Mouse (Mus musculus): ENCODE data around the gene Klhl42. TPM values are rescaled to one million over a fixed set of nuclear protein-coding genes. Genes with fewer than 3 reads are reported as not detected.

The Klhl42 gene
- polyA plus RNA-seq, 1 experiment from 2014 or later, result 8.4 TPM

GRCm38 (mm10) chr6:147092136-147092535 is 957 bp downstream of the Klhl42 start:
- ATAC-seq (ENCODE audit: low FRiP score, low read depth), result peak; percentile 3; the same call in 1 of the 2 replicates
- H3K4me3 ChIP-seq, result peak overlapping the region; percentile 74
- no peaks in the 10 kb centered on the region for H3K9me3 ChIP-seq
- WGBS, result 2% methylated on average over 15 of the region's 15 CpGs
- H3K4me1 ChIP-seq, result peaks cover 15% of the 10 kb centered on the region; the same call in 1 of the 2 replicates
- peak overlapping the region; percentile 81 for H3K4me2 ChIP-seq (replicated peaks)
- H3K27ac ChIP-seq, result peak overlapping the region; percentile 66; the same call in 1 of the 2 replicates
- peak overlapping the region; percentile 83 for H3K9ac ChIP-seq
- H3K27me3 ChIP-seq (replicated peaks), result no peaks in the 10 kb centered on the region
- H3K36me3 ChIP-seq, result peaks cover 5% of the 10 kb centered on the region; the same call in 1 of the 2 replicates

- Histone ChIP-seq H3K27ac (no peak overlapping the region), H3K4me3 (no peak overlapping the region), H3K27me3 (replicated peaks) (no peaks in the 10 kb centered on the region), H3K4me1 (peaks cover 14% of the 10 kb centered on the region; the same call in 1 of the 2 replicates), H3K9ac (no peak overlapping the region), H3K4me2 (replicated peaks) (no peak overlapping the region), H3K36me3 (peaks cover 5% of the 10 kb centered on the region; the same call in 1 of the 2 replicates), H3K9me3 (no peaks in the 10 kb centered on the region)
- 81% methylated on average over 7 of the region's 7 CpGs for WGBS
- no peak for ATAC-seq (ENCODE audit: low FRiP score, low read depth)
Measured at GRCm38 (mm10) chr6:147094771-147095170, 3.6 kb downstream of the Klhl42 start.

DNA sequence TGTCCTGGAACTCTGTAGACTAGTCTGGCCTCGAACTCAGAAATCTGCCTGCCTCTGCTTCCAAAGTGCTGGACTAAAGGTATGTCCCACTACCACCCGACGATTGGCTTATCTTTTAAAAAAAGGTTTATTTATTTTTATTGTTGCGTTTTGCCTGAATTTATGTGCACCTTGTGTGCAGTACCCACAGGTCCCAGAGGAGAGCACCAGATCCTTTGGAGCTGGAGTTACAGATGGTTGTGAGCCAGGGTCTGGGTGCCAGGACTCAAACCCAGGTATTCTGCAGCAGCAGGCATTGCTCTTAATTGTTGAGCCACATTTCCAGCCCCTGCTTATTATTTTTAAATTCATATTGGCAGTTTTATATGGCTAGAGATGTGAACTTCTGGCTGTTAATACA is 4.9 kb downstream of the Klhl42 start:
- Histone ChIP-seq H3K9ac (no peak overlapping the region), H3K9me3 (no peaks in the 10 kb centered on the region), H3K4me3 (no peak overlapping the region), H3K36me3 (peaks cover 5% of the 10 kb centered on the region; the same call in 1 of the 2 replicates), H3K27me3 (replicated peaks) (no peaks in the 10 kb centered on the region), H3K4me1 (peaks cover 14% of the 10 kb centered on the region; the same call in 1 of the 2 replicates), H3K4me2 (replicated peaks) (no peak overlapping the region), H3K27ac (no peak overlapping the region)
- 97% methylated on average over 4 of the region's 4 CpGs for WGBS
- ATAC-seq (ENCODE audit: low FRiP score, low read depth), result no peak

DNA sequence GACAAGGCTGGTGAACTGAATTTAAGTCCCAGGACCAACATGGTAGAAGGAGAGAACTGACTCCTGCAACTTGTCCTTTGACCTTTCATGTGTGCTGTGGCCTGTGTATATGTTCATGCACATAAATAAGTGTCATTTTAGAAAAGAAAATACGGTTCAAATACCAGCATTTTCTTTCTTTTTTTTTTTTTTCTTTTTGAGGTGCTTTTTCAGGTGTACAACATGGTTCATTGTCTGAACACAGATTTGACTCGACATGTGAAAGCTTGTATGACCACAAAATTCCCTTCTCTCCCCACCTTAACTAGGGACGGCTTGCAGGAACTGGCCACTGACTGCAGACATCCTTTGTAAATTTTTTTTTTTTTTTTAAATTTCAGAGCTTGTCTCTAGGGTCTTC is 5.8 kb downstream of the Klhl42 start:
- Histone ChIP-seq H3K4me2 (replicated peaks) (no peak overlapping the region), H3K9me3 (no peaks in the 10 kb centered on the region), H3K27ac (no peak overlapping the region), H3K27me3 (replicated peaks) (no peaks in the 10 kb centered on the region), H3K4me1 (peaks cover 12% of the 10 kb centered on the region; the same call in 1 of the 2 replicates), H3K9ac (no peak overlapping the region), H3K4me3 (no peak overlapping the region), H3K36me3 (peaks cover 5% of the 10 kb centered on the region; the same call in 1 of the 2 replicates)
- WGBS, result 83% methylated on average over 3 of the region's 3 CpGs
- ATAC-seq (ENCODE audit: low FRiP score, low read depth), result no peak

GRCm38 (mm10) chr6:147097346-147097929 is 6.3 kb downstream of the Klhl42 start:
- no peak overlapping the region for H3K27ac ChIP-seq
- peaks cover 7% of the 10 kb centered on the region; the same call in 1 of the 2 replicates for H3K36me3 ChIP-seq
- no peak overlapping the region for H3K4me3 ChIP-seq
- H3K9me3 ChIP-seq, result no peaks in the 10 kb centered on the region
- no peak overlapping the region for H3K4me2 ChIP-seq (replicated peaks)
- ATAC-seq (ENCODE audit: low FRiP score, low read depth), result no peak
- H3K27me3 ChIP-seq (replicated peaks), result no peaks in the 10 kb centered on the region
- no peak overlapping the region for H3K9ac ChIP-seq
- peaks cover 7% of the 10 kb centered on the region; the same call in 1 of the 2 replicates for H3K4me1 ChIP-seq
- 51% methylated on average over 8 of the region's 8 CpGs for WGBS

DNA sequence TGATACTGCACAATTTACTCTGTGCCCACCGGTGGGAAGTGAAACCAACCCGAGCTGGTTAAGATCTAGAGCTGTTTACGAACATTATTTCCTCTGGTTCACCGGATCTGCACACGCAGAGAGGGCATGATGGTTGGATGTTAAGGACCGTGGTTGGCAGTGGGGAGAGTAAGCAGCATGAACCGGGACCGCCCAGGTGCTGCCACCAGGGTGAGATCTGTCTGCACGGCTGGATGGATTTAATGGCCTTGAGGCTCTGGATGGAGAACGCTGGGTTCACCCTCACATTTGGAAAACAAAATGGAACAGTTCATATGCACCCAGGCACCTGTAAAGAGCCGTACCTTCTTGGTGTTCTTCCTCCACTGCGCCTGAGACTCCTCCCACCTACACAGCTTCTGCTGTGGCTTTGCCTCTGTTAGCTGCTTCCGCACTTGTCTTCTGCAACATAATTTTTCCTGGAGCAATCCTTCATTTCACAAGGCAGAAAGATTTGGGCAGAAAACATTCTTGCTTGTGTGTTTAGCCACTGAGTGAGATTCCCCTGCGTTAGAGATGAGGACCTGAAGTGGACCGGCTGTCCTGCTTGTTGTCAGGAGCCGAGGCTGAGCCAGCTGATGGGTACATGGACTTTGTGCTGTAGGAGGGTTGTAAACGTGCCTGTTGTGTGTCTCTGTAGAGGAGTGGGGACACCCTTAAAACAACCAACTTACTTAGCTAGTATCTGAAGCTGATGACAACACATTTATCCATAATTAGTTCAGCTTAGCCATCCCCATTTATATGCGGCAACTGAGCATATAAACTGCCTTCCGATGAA is 8.5 kb downstream of the Klhl42 start:
- Histone ChIP-seq H3K27ac (no peak overlapping the region), H3K9me3 (no peaks in the 10 kb centered on the region), H3K4me2 (replicated peaks) (no peak overlapping the region), H3K27me3 (replicated peaks) (no peaks in the 10 kb centered on the region), H3K9ac (no peak overlapping the region), H3K4me1 (peaks cover 2% of the 10 kb centered on the region; the same call in 1 of the 2 replicates), H3K36me3 (peaks cover 10% of the 10 kb centered on the region; the same call in 1 of the 2 replicates), H3K4me3 (no peak overlapping the region)
- WGBS, result 79% methylated on average over 19 of the region's 19 CpGs
- no peak for ATAC-seq (ENCODE audit: low FRiP score, low read depth)

DNA sequence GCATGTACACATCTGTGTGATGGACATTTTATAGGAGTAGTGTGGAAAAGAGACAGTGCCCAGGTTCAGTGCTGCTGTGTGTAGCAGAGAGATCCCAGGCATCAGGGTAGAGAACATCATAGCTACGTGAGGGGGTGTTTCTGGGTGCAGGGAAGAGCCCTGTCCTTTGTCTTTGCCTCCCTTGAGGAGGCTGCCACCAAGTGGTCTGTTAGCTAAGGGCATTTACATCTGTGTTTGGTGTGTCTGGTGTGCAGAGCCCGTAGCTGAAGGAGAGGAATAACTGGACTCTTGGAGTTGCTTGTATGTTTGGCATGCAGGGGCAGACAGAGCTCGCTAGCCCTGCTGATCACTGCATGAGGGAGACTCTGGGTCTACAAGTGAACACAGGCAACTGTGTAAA is 11.1 kb downstream of the Klhl42 start:
- no peaks in the 10 kb centered on the region for H3K9me3 ChIP-seq
- WGBS, result 88% methylated on average over 3 of the region's 3 CpGs
- no peaks in the 10 kb centered on the region for H3K4me1 ChIP-seq
- H3K4me3 ChIP-seq, result no peak overlapping the region
- H3K27ac ChIP-seq, result no peak overlapping the region
- ATAC-seq (ENCODE audit: low FRiP score, low read depth), result no peak
- H3K36me3 ChIP-seq, result peaks cover 7% of the 10 kb centered on the region; the same call in 1 of the 2 replicates
- no peak overlapping the region for H3K9ac ChIP-seq
- no peak overlapping the region for H3K4me2 ChIP-seq (replicated peaks)
- H3K27me3 ChIP-seq (replicated peaks), result no peaks in the 10 kb centered on the region

GRCm38 (mm10) chr6:147105529-147105928 is 14.3 kb downstream of the Klhl42 start:
- no peaks in the 10 kb centered on the region for H3K9me3 ChIP-seq

DNA sequence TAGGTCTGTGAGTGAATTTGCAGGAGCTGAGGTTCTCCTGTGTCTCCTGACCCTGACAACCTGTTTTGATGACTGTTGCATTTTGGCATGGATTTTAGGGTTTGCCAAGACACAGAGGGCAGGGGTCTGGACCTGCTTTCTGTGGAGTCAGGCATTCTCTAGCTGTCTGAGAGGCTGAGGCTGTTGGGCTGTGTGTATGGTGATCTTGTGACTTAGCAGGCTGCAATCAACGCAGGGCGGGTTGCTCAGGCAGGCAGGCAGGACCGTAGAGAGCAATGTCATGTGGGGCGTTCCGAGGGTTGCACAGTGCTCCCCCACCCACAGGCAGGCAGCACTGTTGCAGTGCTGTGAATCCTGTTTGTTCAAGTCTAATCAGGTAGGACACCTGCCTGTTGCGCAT is 15.5 kb downstream of the Klhl42 start:
- ATAC-seq (ENCODE audit: low FRiP score, low read depth), result no peak
- Histone ChIP-seq H3K36me3 (peaks cover 34% of the 10 kb centered on the region), H3K4me1 (no peaks in the 10 kb centered on the region), H3K9me3 (no peaks in the 10 kb centered on the region), H3K27ac (no peak overlapping the region), H3K4me2 (replicated peaks) (no peak overlapping the region), H3K4me3 (no peak overlapping the region), H3K27me3 (replicated peaks) (no peaks in the 10 kb centered on the region), H3K9ac (no peak overlapping the region)
- WGBS, result 92% methylated on average over 6 of the region's 6 CpGs

More at GRCm38 (mm10) chr6:147105529-147105928, 14.3 kb downstream of the Klhl42 start:
- Histone ChIP-seq H3K27ac (no peak overlapping the region), H3K9ac (no peak overlapping the region), H3K4me2 (replicated peaks) (no peak overlapping the region), H3K27me3 (replicated peaks) (no peaks in the 10 kb centered on the region), H3K36me3 (peaks cover 31% of the 10 kb centered on the region), H3K4me3 (no peak overlapping the region), H3K4me1 (no peaks in the 10 kb centered on the region)
- no peak for ATAC-seq (ENCODE audit: low FRiP score, low read depth)
- WGBS, result 97% methylated on average over 1 of the region's 1 CpGs

DNA sequence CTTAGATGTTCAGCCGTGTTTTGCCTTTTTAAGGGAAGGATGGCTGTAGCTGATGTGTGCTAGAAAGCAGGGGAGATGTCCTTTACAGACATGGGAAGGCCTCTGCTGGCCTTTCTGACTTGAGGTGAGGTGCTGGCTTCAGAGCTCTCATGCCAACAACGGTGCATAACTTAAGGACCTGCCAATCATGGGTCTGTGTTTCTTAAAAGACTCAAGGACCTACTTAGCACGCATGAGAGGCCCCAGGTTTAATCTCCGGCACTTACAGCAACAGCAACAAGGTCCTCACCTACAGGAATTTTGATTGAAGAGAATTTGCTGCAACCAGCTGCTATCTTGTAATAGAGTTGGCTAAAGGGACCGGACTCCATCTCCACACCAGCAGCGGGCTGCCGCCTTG is 18.1 kb downstream of the Klhl42 start:
- no peak overlapping the region for H3K9ac ChIP-seq
- 92% methylated on average over 7 of the region's 7 CpGs for WGBS
- H3K9me3 ChIP-seq, result no peaks in the 10 kb centered on the region
- ATAC-seq (ENCODE audit: low FRiP score, low read depth), result no peak
- no peak overlapping the region for H3K4me3 ChIP-seq
- H3K4me1 ChIP-seq, result no peaks in the 10 kb centered on the region
- peaks cover 29% of the 10 kb centered on the region for H3K36me3 ChIP-seq
- no peak overlapping the region for H3K27ac ChIP-seq
- H3K4me2 ChIP-seq (replicated peaks), result no peak overlapping the region
- H3K27me3 ChIP-seq (replicated peaks), result no peaks in the 10 kb centered on the region

- Histone ChIP-seq H3K4me3 (no peak overlapping the region), H3K27me3 (replicated peaks) (no peaks in the 10 kb centered on the region), H3K9me3 (no peaks in the 10 kb centered on the region), H3K4me2 (replicated peaks) (no peak overlapping the region), H3K27ac (no peak overlapping the region), H3K4me1 (no peaks in the 10 kb centered on the region), H3K36me3 (0 out of 2 replicates have a peak, but pooled peaks cover under 1% of the 10 kb centered on the region), H3K9ac (no peak overlapping the region)
- ATAC-seq (ENCODE audit: low FRiP score, low read depth), result peak; percentile 63; the same call in 1 of the 2 replicates
- WGBS, result 9% methylated on average over 10 of the region's 10 CpGs
Measured at GRCm38 (mm10) chr6:147116579-147116978, 25.4 kb downstream of the Klhl42 start.

DNA sequence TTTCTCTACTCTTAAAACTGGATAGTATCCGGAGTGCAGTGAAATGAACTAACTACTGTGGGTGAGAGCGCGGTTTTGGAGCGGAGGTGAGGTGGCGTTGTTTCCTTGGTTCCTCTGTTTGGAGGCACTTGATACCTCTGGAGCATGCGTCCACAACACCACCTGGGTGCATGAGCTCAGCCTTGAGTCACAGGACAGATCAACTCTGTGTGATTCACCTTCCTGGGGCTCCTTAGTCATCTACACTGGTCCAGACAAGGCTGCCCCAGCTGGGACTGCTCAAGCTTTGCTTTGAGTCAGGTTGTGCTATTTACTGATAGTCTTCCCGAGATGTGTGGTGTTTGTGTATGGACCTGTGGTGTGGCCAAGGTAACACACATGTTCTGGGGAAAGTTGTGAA is 26.6 kb downstream of the Klhl42 start:
- 96% methylated on average over 7 of the region's 7 CpGs for WGBS
- no peak for ATAC-seq (ENCODE audit: low FRiP score, low read depth)

More for the DNA sequence above, 26.6 kb downstream of the Klhl42 start:
- Histone ChIP-seq H3K4me2 (replicated peaks) (no peak overlapping the region), H3K9me3 (no peaks in the 10 kb centered on the region), H3K9ac (no peak overlapping the region), H3K4me3 (no peak overlapping the region), H3K4me1 (no peaks in the 10 kb centered on the region), H3K36me3 (no peaks in the 10 kb centered on the region), H3K27ac (no peak overlapping the region), H3K27me3 (replicated peaks) (no peaks in the 10 kb centered on the region)
